Mouse (Mus musculus) neural tube, postnatal 0 days (tissue): Measurements from ENCODE around the gene Gm11992. TPM values are rescaled to one million over a fixed set of nuclear protein-coding genes. Genes with fewer than 3 reads are reported as not detected.

Experiments
- polyA plus RNA-seq: library from polyadenylated mRNA; unstranded; fragments of >200 nt; fragmentation: Nextera tagmentation; extraction: Ambion mirVana; gene quantifications from 2 replicates; pipeline ENCODE4 v1.2.1, GENCODE M21; 2015

Gm11992 gene
- 3.6 and 4.0 TPM in 2 replicates for polyA plus RNA-seq

GRCm38 (mm10) chr11:9048011-9048702, at the start of gene Gm11992:
TSS of gene Gm11992 (plus strand) at chr11:9048594.

GRCm38 (mm10) chr11:9010853-9011339, 37.5 kb upstream of the Gm11992 start, which contains the start of gene Hus1:
TSS of gene Hus1 (minus strand) at chr11:9011191.

GRCm38 (mm10) chr11:9048703-9049060, 288 bp downstream of the Gm11992 start, which contains the start of gene Sun3:
TSS of gene Sun3 (minus strand) at chr11:9048991.

GRCm38 (mm10) chr11:9118050-9118420, 69.6 kb downstream of the Gm11992 start, which contains the start of gene Upp1:
TSS of gene Upp1 (plus strand) at chr11:9118103.

Other genes starting within 250 kb of the Gm11992 start
- gene Pkd1l1, start 75.3 kb upstream of the Gm11992 start, polyA plus RNA-seq, result 0.09 and 0.25 TPM in 2 replicates
- gene Hus1, start 37.4 kb upstream of the Gm11992 start, polyA plus RNA-seq, result 11.6 and 12.1 TPM in 2 replicates
- 0.19 and 0.26 TPM in 2 replicates for gene Sun3, start 397 bp downstream of the Gm11992 start, polyA plus RNA-seq
- gene Upp1, start 69.5 kb downstream of the Gm11992 start, polyA plus RNA-seq, result 13.7 and 14.4 TPM in 2 replicates
- 0.03 TPM in 1 of 2 replicates, not detected in the other for gene Abca13, start 143.3 kb downstream of the Gm11992 start, polyA plus RNA-seq